Mouse (Mus musculus) spleen, adult 2 months (tissue): ENCODE measurements around the gene Fndc9. TPM values are rescaled to one million over a fixed set of nuclear protein-coding genes. Genes with fewer than 3 reads are reported as not detected.

Experiments
- DNase-seq, 2 experiments: peaks; one replicate each; pipeline versions ENCODE4 v3.0.0 to v3.0.0-alpha.2; 2012 to 2021; ENCODE audit warnings: low spot score in 2 of 2, low read depth in 1 of 2
- H3K27ac ChIP-seq: fragments of 200-500 bp; 2 replicates; pipeline ENCODE4 v1.5.1; 2012; ENCODE audit warnings: low read length, inconsistent platforms; ENCODE audit not compliant: insufficient read depth
- H3K27me3 ChIP-seq: fragments of 200-500 bp; 2 replicates; pipeline ENCODE4 v1.6.1; 2012; ENCODE audit warnings: mild to moderate bottlenecking, moderate library complexity, low read length, inconsistent platforms; ENCODE audit not compliant: control insufficient read depth, insufficient read depth
- H3K36me3 ChIP-seq: fragments of 200-500 bp; 2 replicates; pipeline ENCODE4 v1.6.1; 2012; ENCODE audit warnings: mild to moderate bottlenecking, low read length, inconsistent platforms; ENCODE audit not compliant: control insufficient read depth, insufficient read depth
- H3K4me1 ChIP-seq: fragments of 200-500 bp; 2 replicates; pipeline ENCODE4 v1.6.1; 2011; ENCODE audit warnings: inconsistent platforms; ENCODE audit not compliant: control insufficient read depth, insufficient read depth, insufficient read length
- H3K4me3 ChIP-seq: fragments of 200-500 bp; 2 replicates; pipeline ENCODE4 v1.5.1; 2011; ENCODE audit warnings: mild to moderate bottlenecking, inconsistent platforms; ENCODE audit not compliant: insufficient read depth, insufficient read length; ENCODE audit errors: extremely low read depth
- CTCF ChIP-seq: fragments of 200-500 bp; IDR thresholded peaks from 2 replicates; pipeline ENCODE4 v1.5.1; 2011; ENCODE audit warnings: mild to moderate bottlenecking, inconsistent platforms; ENCODE audit not compliant: insufficient read depth, insufficient read length, insufficient replicate concordance; ENCODE audit errors: extremely low read depth
- POLR2A ChIP-seq: fragments of 200-500 bp; IDR thresholded peaks from 2 replicates; pipeline ENCODE4 v1.6.1; 2011; ENCODE audit warnings: low read depth, low read length, inconsistent platforms
- WGBS: fragments of 180-500 bp; shearing (Covaris S2); methylation state at CpG from one replicate; pipeline ENCODE4 v1.1.7; 2018; 5-methylcytosine and 5-hydroxymethylcytosine counted together
- polyA plus RNA-seq: library from polyadenylated mRNA; depleted of rRNA; stranded (reverse); fragments of >200 nt; gene quantifications from 2 replicates; pipeline ENCODE4 v1.2.3, GENCODE M21; 2012; rRNA removed

Gene Fndc9
- polyA plus RNA-seq = not detected in 2 replicates

DNA sequence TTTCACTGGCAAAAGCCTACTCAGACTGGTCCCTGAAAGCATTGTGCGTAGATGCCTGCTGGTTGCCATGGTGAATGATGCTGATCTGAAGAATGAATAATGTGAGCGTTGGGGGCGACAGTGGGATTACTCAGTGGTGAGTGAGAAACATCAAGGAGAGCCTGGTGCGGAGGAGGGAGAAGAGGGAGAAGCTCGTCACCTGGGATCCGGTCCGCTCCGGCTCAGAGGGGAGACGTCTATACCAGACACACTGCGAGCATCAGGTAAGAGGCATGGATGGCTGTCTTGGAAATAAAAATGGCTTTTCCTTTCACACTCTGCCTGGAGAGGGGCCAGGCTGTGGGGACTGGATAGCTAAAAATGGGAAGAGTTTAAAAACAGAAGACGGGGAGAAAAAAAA, at the start of gene Fndc9:
Fndc9 (plus strand) TSS at position 198 of the 400 bp plus-strand sequence.
- no peaks in the 10 kb centered on the region for H3K27me3 ChIP-seq
- DNase-seq = no peak
- TF ChIP-seq POLR2A = no peak
- TF ChIP-seq CTCF = no peak
- 94% methylated on average over 11 of the region's 11 CpGs for WGBS
- peaks cover 47% of the 10 kb centered on the region for H3K36me3 ChIP-seq
- no peak within 1 kb of the TSS for H3K27ac ChIP-seq
- H3K4me1 ChIP-seq = no peaks in the 10 kb centered on the region
- no peak within 1 kb of the TSS for H3K4me3 ChIP-seq

DNA sequence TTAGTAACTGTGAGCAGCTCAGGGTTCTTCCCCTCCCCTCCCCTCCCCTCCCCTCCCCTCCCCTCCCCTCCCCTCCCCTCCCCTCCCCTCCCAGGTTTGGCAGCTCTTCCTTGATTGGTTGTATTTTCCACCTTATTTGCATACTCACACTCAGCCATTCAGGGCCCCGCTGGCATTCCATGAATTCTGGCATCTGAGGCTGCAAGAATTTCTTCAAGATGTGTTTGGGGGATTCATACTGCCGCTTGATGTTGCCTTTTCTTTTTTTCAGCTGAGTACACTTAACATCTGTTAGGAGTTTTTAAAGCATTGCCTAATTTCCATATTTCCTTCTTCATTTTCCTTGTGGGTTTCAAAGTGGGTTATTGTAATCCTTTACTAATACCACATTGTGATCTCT, 47.0 kb upstream of the Fndc9 start:
- Histone ChIP-seq H3K27me3 (no peaks in the 10 kb centered on the region), H3K27ac (no peak overlapping the region), H3K36me3 (peaks cover 2% of the 10 kb centered on the region), H3K4me3 (no peak overlapping the region), H3K4me1 (no peaks in the 10 kb centered on the region)
- DNase-seq = no peak
- 90% methylated on average over 2 of the region's 2 CpGs for WGBS
- TF ChIP-seq POLR2A (no peak), CTCF (no peak)

DNA sequence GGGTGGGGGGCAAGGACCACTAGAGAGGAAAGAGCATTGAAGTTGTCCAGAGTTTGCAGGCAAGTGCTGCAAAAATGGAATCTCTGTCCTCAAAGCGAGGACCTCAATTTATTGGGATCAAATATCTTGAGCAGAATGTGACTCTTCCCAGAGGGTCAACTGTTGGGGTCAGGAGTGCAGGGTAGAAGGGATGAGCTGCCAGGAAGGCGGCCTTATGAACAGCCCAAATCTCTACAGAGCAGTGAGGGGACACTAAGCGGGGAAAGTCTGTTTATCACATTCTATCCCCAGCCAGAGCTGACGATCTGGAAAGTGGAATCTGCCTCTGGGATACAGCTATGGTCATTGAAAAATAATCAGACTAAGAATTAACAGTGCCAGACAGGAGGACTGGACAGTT, 41.2 kb upstream of the Fndc9 start:
- 92% methylated on average over 4 of the region's 4 CpGs for WGBS
- Histone ChIP-seq H3K4me3 (no peak overlapping the region), H3K27me3 (no peaks in the 10 kb centered on the region), H3K27ac (no peak overlapping the region), H3K4me1 (no peaks in the 10 kb centered on the region), H3K36me3 (peaks cover 31% of the 10 kb centered on the region)
- no peak for TF ChIP-seq POLR2A
- TF ChIP-seq CTCF = no peak
- no peak for DNase-seq

DNA sequence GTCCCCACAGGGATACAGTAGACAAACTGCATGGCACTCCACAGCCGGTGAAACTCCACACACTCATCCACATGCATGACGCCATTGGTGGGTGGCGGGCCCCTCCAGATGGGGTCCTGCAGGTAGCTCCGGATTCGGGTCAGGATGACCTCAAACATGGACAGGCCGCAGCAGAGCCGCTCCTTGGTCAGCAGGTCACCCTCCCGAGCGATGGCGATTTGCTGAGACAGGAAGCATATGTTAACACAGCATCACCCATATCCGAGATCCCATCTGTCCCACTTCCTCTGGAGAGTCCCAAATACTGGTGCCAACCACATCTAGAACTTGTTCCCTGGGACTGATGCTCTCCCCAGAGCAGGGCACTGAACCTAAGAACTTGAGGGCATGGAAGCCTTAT, 34.7 kb upstream of the Fndc9 start:
- no peak overlapping the region for H3K4me3 ChIP-seq
- peaks cover 60% of the 10 kb centered on the region for H3K36me3 ChIP-seq
- TF ChIP-seq POLR2A = no peak
- TF ChIP-seq CTCF = no peak
- H3K4me1 ChIP-seq = no peaks in the 10 kb centered on the region
- DNase-seq = no peak
- no peak overlapping the region for H3K27ac ChIP-seq
- WGBS = 92% methylated on average over 11 of the region's 11 CpGs
- no peaks in the 10 kb centered on the region for H3K27me3 ChIP-seq

DNA sequence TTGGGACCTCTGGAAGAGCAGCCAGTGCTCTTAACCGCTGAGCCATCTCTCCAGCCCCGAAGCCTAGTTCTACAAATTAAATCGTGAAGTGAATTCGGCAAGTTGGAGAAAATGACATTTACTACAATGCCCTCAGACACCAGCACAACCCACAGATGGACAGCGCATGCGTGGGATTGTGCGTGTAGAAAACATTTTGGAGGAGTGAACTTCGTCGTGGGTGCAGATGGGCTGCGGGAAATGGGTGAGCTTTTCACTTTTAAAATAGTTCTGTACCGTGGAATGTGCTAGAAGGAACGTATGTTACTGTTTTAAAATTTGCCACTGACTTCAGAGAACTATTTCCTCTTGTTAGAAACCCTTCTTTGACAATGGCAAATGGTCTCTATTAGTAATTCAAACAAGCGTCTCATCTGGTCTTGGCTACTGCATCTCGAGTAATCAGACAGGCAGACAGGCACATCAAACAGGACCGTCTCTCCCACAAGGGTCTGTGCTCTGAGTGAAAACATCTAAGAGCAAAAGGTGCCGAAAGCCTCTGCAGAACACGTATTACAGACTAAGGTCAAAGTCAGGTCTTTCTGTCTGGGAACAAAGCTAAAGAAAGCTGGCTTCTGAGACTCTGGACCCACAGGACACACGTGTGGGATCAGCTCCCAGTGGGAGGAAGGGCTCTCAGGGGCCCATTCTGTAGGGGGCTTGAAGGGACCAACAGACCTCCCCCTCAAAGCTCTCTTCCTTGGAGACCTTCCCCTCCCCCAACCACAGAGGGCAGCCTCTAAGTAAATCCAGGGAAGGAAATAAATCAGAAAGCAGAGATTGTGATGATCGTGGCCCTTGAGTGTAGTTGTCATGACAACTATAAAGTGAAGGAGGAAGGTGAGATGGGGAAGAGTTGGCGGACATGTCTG, 33.4 kb upstream of the Fndc9 start:
- H3K27ac ChIP-seq = no peak overlapping the region
- no peaks in the 10 kb centered on the region for H3K27me3 ChIP-seq
- no peaks in the 10 kb centered on the region for H3K4me1 ChIP-seq
- DNase-seq = no peak
- peaks cover 56% of the 10 kb centered on the region for H3K36me3 ChIP-seq
- no peak for TF ChIP-seq CTCF
- no peak for TF ChIP-seq POLR2A
- no peak overlapping the region for H3K4me3 ChIP-seq
- WGBS = 88% methylated on average over 20 of the region's 20 CpGs

DNA sequence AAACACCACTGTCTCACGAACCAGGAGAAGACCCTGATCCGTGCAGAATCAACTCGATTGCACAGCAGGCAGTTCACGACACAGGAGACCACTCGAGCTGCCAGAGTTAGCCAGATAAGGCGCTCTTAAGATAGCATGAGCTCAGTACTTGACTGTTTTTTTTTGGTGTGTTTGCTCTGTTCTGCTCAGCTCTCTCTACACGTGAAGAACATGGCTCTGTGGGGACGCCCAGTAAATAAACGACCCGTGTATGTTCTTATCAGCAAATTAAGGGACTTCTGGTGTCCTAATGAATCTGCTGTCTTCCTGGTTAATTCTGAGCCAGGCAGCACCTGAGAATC, 32.8 kb upstream of the Fndc9 start:
- no peak for DNase-seq
- Histone ChIP-seq H3K4me1 (no peaks in the 10 kb centered on the region), H3K36me3 (peaks cover 58% of the 10 kb centered on the region), H3K27me3 (no peaks in the 10 kb centered on the region), H3K4me3 (no peak overlapping the region), H3K27ac (no peak overlapping the region)
- WGBS = 91% methylated on average over 10 of the region's 10 CpGs
- TF ChIP-seq POLR2A = no peak
- TF ChIP-seq CTCF = no peak

DNA sequence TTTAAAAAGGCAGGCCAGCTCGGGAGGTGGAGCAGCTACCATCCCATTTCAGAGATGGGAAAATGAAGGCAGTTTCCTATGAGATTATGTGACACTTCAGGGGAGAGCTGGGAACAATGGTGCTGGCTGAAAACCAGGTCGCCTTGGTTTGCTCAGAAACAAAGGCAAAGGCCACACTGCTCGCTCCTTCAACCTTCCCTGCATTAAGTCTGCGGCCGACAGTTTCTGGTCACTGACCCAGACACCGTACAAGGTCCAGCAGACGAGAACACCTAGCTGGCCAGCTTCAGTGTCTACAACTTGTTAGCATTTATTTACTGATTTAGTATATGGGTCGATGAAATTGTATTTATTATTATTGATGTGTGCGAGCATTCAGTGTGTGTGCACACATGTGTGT, 30.5 kb upstream of the Fndc9 start:
- DNase-seq = no peak

More for the DNA sequence above, 30.5 kb upstream of the Fndc9 start:
- WGBS = 94% methylated on average over 9 of the region's 9 CpGs
- H3K27ac ChIP-seq = no peak overlapping the region
- H3K4me1 ChIP-seq = no peaks in the 10 kb centered on the region
- H3K27me3 ChIP-seq = no peaks in the 10 kb centered on the region
- TF ChIP-seq CTCF = no peak
- no peak for TF ChIP-seq POLR2A
- H3K36me3 ChIP-seq = peaks cover 54% of the 10 kb centered on the region
- H3K4me3 ChIP-seq = no peak overlapping the region
